Mouse (Mus musculus) cerebellum, adult 18-20 months (tissue): Measurements from ENCODE around the gene Elavl4.
A peak's percentile ranks its signal among the peaks of the same experiment; 100 is the strongest.

Experiments
- DNase-seq, 2 experiments: peaks; one replicate each; pipeline ENCODE4 v3.0.0; 2021

Elavl4 gene

GRCm38 (mm10) chr4:110264345-110264943 lies 87.3 kb downstream of the Elavl4 start:
- no peak for DNase-seq

GRCm38 (mm10) chr4:110257360-110257759 lies 94.3 kb downstream of the Elavl4 start:
- DNase-seq, result no peak

GRCm38 (mm10) chr4:110255617-110256016 lies 96.1 kb downstream of the Elavl4 start:
- DNase-seq, result no peak

GRCm38 (mm10) chr4:110250055-110250454 lies 101.7 kb downstream of the Elavl4 start:
- DNase-seq, result no peak

GRCm38 (mm10) chr4:110242879-110243278 lies 108.8 kb downstream of the Elavl4 start:
- DNase-seq, result no peak

- DNase-seq, result no peak
These were observed 117.2 kb downstream of the Elavl4 start for GRCm38 (mm10) chr4:110234554-110234953.

- no peak for DNase-seq
These were observed 119.4 kb downstream of the Elavl4 start for GRCm38 (mm10) chr4:110232327-110232726.

- DNase-seq, result no peak
These were observed 119.9 kb downstream of the Elavl4 start for GRCm38 (mm10) chr4:110231799-110232198.

- no peak for DNase-seq
These were observed 122.1 kb downstream of the Elavl4 start for GRCm38 (mm10) chr4:110229652-110230051.

- DNase-seq, result no peak
These were observed 122.5 kb downstream of the Elavl4 start for GRCm38 (mm10) chr4:110229238-110229637.

- DNase-seq, result peak; percentile 28 to 32
These were observed 124.1 kb downstream of the Elavl4 start for GRCm38 (mm10) chr4:110227621-110228031.

- DNase-seq, result peak; percentile 16 to 18
These were observed 126.2 kb downstream of the Elavl4 start for GRCm38 (mm10) chr4:110225492-110225891.

GRCm38 (mm10) chr4:110218819-110219218 lies 132.9 kb downstream of the Elavl4 start:
- no peak for DNase-seq

- no peak for DNase-seq
These were observed 134.2 kb downstream of the Elavl4 start for GRCm38 (mm10) chr4:110217553-110217952.

- DNase-seq, result no peak
These were observed 137.2 kb downstream of the Elavl4 start for GRCm38 (mm10) chr4:110214543-110214942.

GRCm38 (mm10) chr4:110213666-110214065 lies 138.0 kb downstream of the Elavl4 start:
- no peak for DNase-seq

GRCm38 (mm10) chr4:110210246-110210645 lies 141.5 kb downstream of the Elavl4 start:
- no peak for DNase-seq

GRCm38 (mm10) chr4:110209613-110210012 lies 142.1 kb downstream of the Elavl4 start:
- DNase-seq, result no peak

- no peak for DNase-seq
These were observed 150.0 kb downstream of the Elavl4 start for GRCm38 (mm10) chr4:110201680-110202079.

GRCm38 (mm10) chr4:110199897-110200296 lies 151.8 kb downstream of the Elavl4 start:
- no peak for DNase-seq

GRCm38 (mm10) chr4:110198600-110198999 lies 153.1 kb downstream of the Elavl4 start:
- DNase-seq, result no peak

GRCm38 (mm10) chr4:110177263-110177662 lies 174.4 kb downstream of the Elavl4 start:
- DNase-seq, result no peak

GRCm38 (mm10) chr4:110172028-110172427 lies 179.7 kb downstream of the Elavl4 start:
- DNase-seq, result no peak

- DNase-seq, result no peak
These were observed 186.5 kb downstream of the Elavl4 start for GRCm38 (mm10) chr4:110165217-110165616.

GRCm38 (mm10) chr4:110161600-110161999 lies 190.1 kb downstream of the Elavl4 start:
- no peak for DNase-seq
